Mouse (Mus musculus) adrenal gland, adult 2 months (tissue): ENCODE results near the gene Olfr1291-ps1. TPM values are rescaled to one million over a fixed set of nuclear protein-coding genes. Genes with fewer than 3 reads are reported as not detected.

Experiments used
- DNase-seq: peaks from one replicate; pipeline ENCODE4 v3.0.0; 2021
- long read RNA-seq: library from polyadenylated mRNA; stranded (forward); transcript quantifications from one replicate; pipeline ENCODE4 v2.0.0, GENCODE M21; 2021
- polyA plus RNA-seq: library from polyadenylated mRNA; depleted of rRNA; stranded (reverse); fragments of >200 nt; gene quantifications from 2 replicates; pipeline ENCODE4 v1.2.3, GENCODE M21; 2012; rRNA removed
- total RNA-seq, 2 experiments: library from RNA; stranded (reverse); gene quantifications; 2 replicates each; pipeline ENCODE4 v1.2.3; 2021

Olfr1291-ps1 gene
- total RNA-seq (not detected), polyA plus RNA-seq (not detected in 2 replicates)
- long read RNA-seq = 0 reads

GRCm38 (mm10) chr2:111496880-111497279 lies at the start of gene Olfr1291-ps1:
Gene Olfr1291-ps1, plus strand, starts transcription at chr2:111497180.
- DNase-seq = no peak

- DNase-seq = no peak
These were observed 48.1 kb upstream of the Olfr1291-ps1 start, which contains the start of gene Olfr1287 for GRCm38 (mm10) chr2:111448842-111449241. Gene Olfr1287, plus strand, starts transcription at chr2:111449142.

- DNase-seq = no peak
These were observed 23.2 kb upstream of the Olfr1291-ps1 start, which contains the start of gene Olfr1288 for GRCm38 (mm10) chr2:111473801-111474200. Gene Olfr1288, plus strand, starts transcription at chr2:111474101.

DNA sequence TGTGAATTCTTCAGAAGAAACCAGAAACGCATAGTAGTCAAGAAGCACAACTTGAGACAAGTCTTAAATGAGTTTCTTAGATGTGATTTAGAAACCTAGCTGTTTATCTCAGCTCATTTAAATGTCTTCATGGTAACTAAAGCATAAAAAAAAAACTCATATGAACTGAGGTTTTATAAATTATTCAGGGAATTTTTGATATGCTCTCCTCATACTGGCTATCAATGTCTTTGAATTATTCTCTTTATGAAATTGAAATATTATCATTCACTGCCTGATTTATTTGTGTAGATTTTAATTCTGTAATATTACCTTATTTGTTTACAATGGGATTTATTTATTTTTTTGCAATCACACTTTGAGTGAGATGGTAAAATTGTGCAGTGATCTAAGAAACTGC lies 16.5 kb upstream of the Olfr1291-ps1 start, which contains the start of gene Olfr1289:
Gene Olfr1289 (plus strand): TSS at position 301 of the 400 bp plus-strand sequence.
- DNase-seq = no peak

DNA sequence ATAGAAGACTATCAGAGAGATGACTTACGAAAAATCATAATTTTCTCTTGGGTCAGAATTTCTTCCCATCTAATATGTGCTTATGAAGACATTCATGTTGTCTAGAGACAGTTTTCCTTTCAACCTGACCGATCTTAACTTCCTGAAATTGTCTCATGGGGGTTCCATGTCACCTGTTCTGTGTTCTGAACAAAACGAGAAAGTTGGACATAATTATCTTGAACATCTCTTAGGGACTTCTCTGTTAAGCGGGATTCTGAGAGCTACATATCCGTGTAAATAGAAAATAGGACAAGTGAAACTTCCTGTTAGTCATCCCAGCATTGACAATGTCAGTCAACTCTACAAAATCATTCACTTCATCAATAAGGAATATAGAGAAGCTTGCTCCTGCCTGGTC lies 3.3 kb upstream of the Olfr1291-ps1 start, which contains the start of gene Olfr1290:
Gene Olfr1290 (minus strand): TSS at position 101 of the 400 bp plus-strand sequence.
- no peak for DNase-seq

GRCm38 (mm10) chr2:111517451-111517850 lies 20.5 kb downstream of the Olfr1291-ps1 start:
- DNase-seq = no peak

DNA sequence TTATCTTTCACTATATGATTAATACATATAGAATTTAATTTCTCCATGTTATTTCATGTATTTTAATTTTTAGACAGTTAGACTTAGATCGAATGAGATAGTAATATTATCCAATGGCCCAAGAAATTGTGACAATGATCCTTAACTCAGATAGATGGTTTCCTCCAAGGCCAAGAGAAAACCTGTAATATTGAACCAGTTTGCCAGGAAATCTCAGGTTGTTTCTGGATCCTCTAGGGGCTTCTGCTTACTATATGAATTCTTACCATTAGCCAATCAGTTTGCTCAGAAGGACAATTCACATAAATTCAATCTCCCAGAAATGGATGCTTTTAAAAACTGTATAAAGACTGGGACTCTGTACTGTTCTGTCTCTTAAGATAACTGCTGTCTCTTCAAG lies 27.9 kb downstream of the Olfr1291-ps1 start, which contains the start of gene Olfr1293-ps:
Gene Olfr1293-ps (plus strand): TSS at position 301 of the 400 bp plus-strand sequence.
- DNase-seq = no peak

DNA sequence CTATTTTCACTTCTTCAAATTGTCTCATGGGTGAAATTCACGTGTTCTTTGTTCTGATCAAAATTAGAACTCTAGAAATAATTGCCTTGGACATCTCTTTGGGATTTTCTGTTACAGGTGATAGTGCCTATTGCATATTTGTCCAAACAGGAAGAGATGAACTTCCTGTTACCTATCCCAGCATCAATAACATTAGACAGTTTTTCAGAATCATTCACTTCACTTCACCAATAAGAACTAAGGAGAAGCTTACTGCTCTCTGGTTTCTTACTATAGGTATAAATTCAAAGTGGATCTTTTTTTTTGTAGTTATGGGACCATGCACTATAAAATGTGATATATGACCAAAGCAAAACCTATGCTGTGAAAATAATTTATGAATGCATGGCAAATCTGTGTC lies 43.2 kb downstream of the Olfr1291-ps1 start, which contains the start of gene Olfr1294:
Gene Olfr1294 (minus strand): TSS at position 101 of the 400 bp plus-strand sequence.
- no peak for DNase-seq

Other genes with a start within 250 kb of the Olfr1291-ps1 start
- not detected for gene Olfr1276, start 242.7 kb upstream of the Olfr1291-ps1 start, total RNA-seq
- not detected in 2 replicates for gene Olfr1276, start 242.7 kb upstream of the Olfr1291-ps1 start, polyA plus RNA-seq
- gene Olfr1277, start 223.1 kb upstream of the Olfr1291-ps1 start, total RNA-seq = not detected
- not detected in 2 replicates for gene Olfr1277, start 223.1 kb upstream of the Olfr1291-ps1 start, polyA plus RNA-seq
- gene Olfr1278, start 207.0 kb upstream of the Olfr1291-ps1 start, total RNA-seq = not detected
- not detected in 2 replicates for gene Olfr1278, start 207.0 kb upstream of the Olfr1291-ps1 start, polyA plus RNA-seq
- gene Olfr1279, start 196.5 kb upstream of the Olfr1291-ps1 start, total RNA-seq = not detected
- gene Olfr1279, start 196.5 kb upstream of the Olfr1291-ps1 start, polyA plus RNA-seq = not detected in 2 replicates
- not detected for gene Olfr1280, start 183.2 kb upstream of the Olfr1291-ps1 start, total RNA-seq
- gene Olfr1280, start 183.2 kb upstream of the Olfr1291-ps1 start, polyA plus RNA-seq = not detected in 2 replicates
- gene Olfr1281, start 170.7 kb upstream of the Olfr1291-ps1 start, total RNA-seq = not detected
- not detected in 2 replicates for gene Olfr1281, start 170.7 kb upstream of the Olfr1291-ps1 start, polyA plus RNA-seq
- not detected for gene Olfr1282, start 161.1 kb upstream of the Olfr1291-ps1 start, total RNA-seq
- not detected in 2 replicates for gene Olfr1282, start 161.1 kb upstream of the Olfr1291-ps1 start, polyA plus RNA-seq
- not detected for gene Olfr1283, start 130.4 kb upstream of the Olfr1291-ps1 start, total RNA-seq
- not detected in 2 replicates for gene Olfr1283, start 130.4 kb upstream of the Olfr1291-ps1 start, polyA plus RNA-seq
- not detected for gene Olfr1284, start 121.7 kb upstream of the Olfr1291-ps1 start, total RNA-seq
- gene Olfr1284, start 121.7 kb upstream of the Olfr1291-ps1 start, polyA plus RNA-seq = not detected in 2 replicates
- gene Olfr1286, start 74.1 kb upstream of the Olfr1291-ps1 start, total RNA-seq = not detected
- gene Olfr1286, start 74.1 kb upstream of the Olfr1291-ps1 start, polyA plus RNA-seq = not detected in 2 replicates
- gene Olfr1287, start 48.0 kb upstream of the Olfr1291-ps1 start, total RNA-seq = not detected
- gene Olfr1287, start 48.0 kb upstream of the Olfr1291-ps1 start, polyA plus RNA-seq = not detected in 2 replicates
- not detected for gene Olfr1288, start 23.1 kb upstream of the Olfr1291-ps1 start, total RNA-seq
- gene Olfr1288, start 23.1 kb upstream of the Olfr1291-ps1 start, polyA plus RNA-seq = not detected in 2 replicates
- not detected for gene Olfr1289, start 16.4 kb upstream of the Olfr1291-ps1 start, total RNA-seq
- gene Olfr1289, start 16.4 kb upstream of the Olfr1291-ps1 start, polyA plus RNA-seq = not detected in 2 replicates
- gene Olfr1290, start 3.4 kb upstream of the Olfr1291-ps1 start, total RNA-seq = not detected
- not detected in 2 replicates for gene Olfr1290, start 3.4 kb upstream of the Olfr1291-ps1 start, polyA plus RNA-seq
- not detected for gene Olfr1293-ps, start 28.0 kb downstream of the Olfr1291-ps1 start, total RNA-seq
- not detected in 2 replicates for gene Olfr1293-ps, start 28.0 kb downstream of the Olfr1291-ps1 start, polyA plus RNA-seq
- gene Olfr1294, start 43.1 kb downstream of the Olfr1291-ps1 start, total RNA-seq = not detected
- gene Olfr1294, start 43.1 kb downstream of the Olfr1291-ps1 start, polyA plus RNA-seq = not detected in 2 replicates
- not detected for gene Olfr1295, start 72.5 kb downstream of the Olfr1291-ps1 start, total RNA-seq
- gene Olfr1295, start 72.5 kb downstream of the Olfr1291-ps1 start, polyA plus RNA-seq = not detected in 2 replicates
- not detected for gene Olfr1297, start 129.3 kb downstream of the Olfr1291-ps1 start, total RNA-seq
- gene Olfr1297, start 129.3 kb downstream of the Olfr1291-ps1 start, polyA plus RNA-seq = not detected in 2 replicates
- not detected for gene Olfr1298, start 152.0 kb downstream of the Olfr1291-ps1 start, total RNA-seq
- not detected in 2 replicates for gene Olfr1298, start 152.0 kb downstream of the Olfr1291-ps1 start, polyA plus RNA-seq
- not detected for gene Olfr1299, start 164.2 kb downstream of the Olfr1291-ps1 start, total RNA-seq
- gene Olfr1299, start 164.2 kb downstream of the Olfr1291-ps1 start, polyA plus RNA-seq = not detected in 2 replicates